Mouse (Mus musculus) E14TG2a.4 (cell line): Measurements from ENCODE around the gene Rars2.

Source experiments
- CTCF ChIP-seq: conservative IDR thresholded peaks from 2 replicates; pipeline ENCODE4 v1.5.1; 2014; ENCODE audit warnings: low read length
- NANOG ChIP-seq: IDR thresholded peaks from 2 replicates; pipeline ENCODE4 v1.6.1; 2014; ENCODE audit warnings: borderline replicate concordance, low read length, mixed read lengths

DNA sequence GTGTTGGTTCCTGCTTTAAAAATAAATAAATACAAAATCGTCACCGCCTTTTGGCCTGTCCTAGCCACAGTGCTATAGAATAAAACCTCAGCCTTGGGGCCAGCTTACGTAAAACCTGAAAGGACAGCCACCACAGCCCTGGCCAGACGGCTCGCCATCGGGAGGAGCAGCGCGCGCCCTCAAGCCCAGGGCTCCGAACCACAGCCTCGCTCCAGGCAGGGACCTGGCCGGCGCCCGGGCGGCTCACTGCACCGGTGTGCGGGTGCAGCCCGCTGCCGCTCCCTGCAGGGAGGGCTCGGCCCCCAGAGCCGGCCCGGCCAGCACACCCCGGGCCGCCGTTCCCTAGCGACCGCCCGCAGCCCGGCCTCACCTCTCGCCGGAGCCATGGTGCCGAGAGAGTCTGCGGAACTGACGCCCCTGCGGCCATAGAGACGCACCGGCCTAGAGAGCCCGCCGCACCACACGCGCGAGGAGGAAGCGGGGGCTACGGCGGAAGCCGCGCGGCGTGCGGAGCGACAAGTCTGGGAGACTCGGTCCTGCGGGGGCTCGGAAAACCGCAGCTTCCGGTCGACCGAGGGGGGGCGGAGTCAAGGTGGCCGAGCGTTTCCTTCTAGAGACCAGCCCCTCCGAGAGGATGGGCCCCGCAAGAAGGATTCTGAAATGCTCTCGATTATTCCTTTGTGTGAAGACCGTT is 72.3 kb downstream of the Rars2 start, which contains the start of gene Slc35a1:
- TF ChIP-seq CTCF, result no peak
- no peak for TF ChIP-seq NANOG
